7 mouse cellular contexts compared by ENCODE assay signal in the genomic region with DNA sequence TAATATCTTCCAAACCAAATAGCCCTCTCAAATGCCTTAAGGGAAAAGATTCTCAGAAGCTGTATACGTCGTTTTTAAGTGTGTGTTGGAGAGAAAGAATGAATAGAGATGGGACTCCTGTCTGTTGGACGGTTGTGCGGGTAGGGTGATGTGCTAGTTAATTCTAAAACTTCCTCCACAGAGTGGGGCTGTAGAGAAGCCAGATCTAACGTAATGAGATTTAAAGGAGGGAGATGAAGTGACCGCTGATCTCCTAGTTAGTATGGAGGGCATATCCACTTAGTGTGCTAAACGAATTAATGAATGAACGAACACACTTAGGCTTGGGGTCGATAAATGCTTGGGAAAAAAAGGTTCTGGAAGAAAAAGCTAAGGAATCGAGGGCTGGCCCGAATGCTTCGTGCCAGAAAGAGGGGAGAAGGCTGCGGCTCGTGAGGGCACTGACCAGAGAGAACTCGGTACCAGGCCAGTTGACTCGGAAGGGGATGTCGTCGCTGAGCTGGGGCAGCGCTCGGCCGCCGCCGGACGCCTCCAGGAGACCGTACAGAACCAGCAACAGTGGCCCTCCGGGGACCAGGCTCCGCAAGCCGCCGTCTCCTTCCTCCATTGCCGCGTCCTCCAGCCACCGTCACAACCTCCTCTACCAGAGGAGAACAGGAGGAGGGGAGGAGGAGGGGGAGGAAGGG. TPM values are rescaled to one million over a fixed set of nuclear protein-coding genes. Genes with fewer than 3 reads are reported as not detected.
DNase-seq lines count a peak whose midpoint lies in the region; ATAC-seq lines count a peak whose summit lies in the region.

No protein-coding gene starts in this region.

- 1% methylated on average over 20 of the region's 32 CpGs for WGBS in intestine, embryonic 14.5 days
- WGBS in midbrain, embryonic 10.5 days: 2% methylated on average over 28 of the region's 32 CpGs

- H3K4me2 ChIP-seq in intestine, embryonic 14.5 days (ENCODE audit: low read length): peak overlapping the region; percentile 76

- H3K4me3 ChIP-seq in intestine, embryonic 14.5 days (ENCODE audit: low read depth, low read length): peak overlapping the region; percentile 82
- peak overlapping the region; percentile 85 for H3K4me3 ChIP-seq in midbrain, embryonic 10.5 days

- peaks cover 8% of the 10 kb centered on the region; the same call in 1 of the 2 replicates for H3K9me3 ChIP-seq in intestine, embryonic 14.5 days (ENCODE audit: control insufficient read depth, low read length)
- H3K9me3 ChIP-seq in midbrain, embryonic 10.5 days (replicated peaks): peaks cover 18% of the 10 kb centered on the region

- peak; percentile 89 for ATAC-seq in intestine, embryonic 14.5 days (replicated peaks; ENCODE audit: low FRiP score, low TSS enrichment, low read depth)

- peak overlapping the region; percentile 71 for H3K27ac ChIP-seq in intestine, embryonic 14.5 days (ENCODE audit: low read depth)
- H3K27ac ChIP-seq in midbrain, embryonic 10.5 days (replicated peaks): peak overlapping the region; percentile 94

- intact Hi-C loops in gastrocnemius, postnatal 14 days (cut with DNase I; ENCODE audit: low total_unique reads): no loop called here
- intact Hi-C loops in left cerebral cortex, postnatal 36 days (cut with DNase I): loop anchor here (2.0 kb wide), 1 partner anchor 33 kb away; a partner anchor contains a TSS

- DNase-seq in adrenal gland, adult 8-10 months: peak; percentile 33
- DNase-seq in embryo, embryonic 10 days (ENCODE audit: low spot score): peak; percentile 63
- peak; percentile 38 for DNase-seq in gastrocnemius, postnatal 14 days
- DNase-seq in intestine, embryonic 14.5 days (ENCODE audit: low spot score): peak; percentile 86
- peak; percentile 30 for DNase-seq in left cerebral cortex, postnatal 36 days (ENCODE audit: low spot score in 2 of 2)
- peak; percentile 73 for DNase-seq in midbrain, embryonic 10.5 days (ENCODE audit: low spot score)
- DNase-seq in right cerebral cortex, postnatal 4 days: peak; percentile 35

- H3K36me3 ChIP-seq in intestine, embryonic 14.5 days (ENCODE audit: control insufficient read depth, insufficient read depth, low read length): peaks cover 35% of the 10 kb centered on the region
- peaks cover 59% of the 10 kb centered on the region for H3K36me3 ChIP-seq in midbrain, embryonic 10.5 days

- peak overlapping the region; percentile 75 for H3K9ac ChIP-seq in intestine, embryonic 14.5 days (ENCODE audit: low read length)

- no peaks in the 10 kb centered on the region for H3K27me3 ChIP-seq in intestine, embryonic 14.5 days (replicated peaks; ENCODE audit: control insufficient read depth, insufficient read depth, low read length)
- no peaks in the 10 kb centered on the region for H3K27me3 ChIP-seq in midbrain, embryonic 10.5 days (ENCODE audit: low read depth, poor library complexity, severe bottlenecking)

- peaks cover 7% of the 10 kb centered on the region for H3K4me1 ChIP-seq in intestine, embryonic 14.5 days (replicated peaks; ENCODE audit: control insufficient read depth, insufficient read depth, low read length)
- peaks cover 17% of the 10 kb centered on the region for H3K4me1 ChIP-seq in midbrain, embryonic 10.5 days

RNA-seq across cellular contexts. Expression of a gene that starts 0.5 kb away (rescaled TPM):
- 10 to 100 TPM; 79.4 to 90.7 (median 82.3) TPM for total RNA-seq in adrenal gland, adult 8-10 months (2022)
- 10 to 100 TPM; 29.3 to 34.8 TPM for total RNA-seq in gastrocnemius, postnatal 14 days (2021)
- polyA plus RNA-seq in intestine, embryonic 14.5 days (2014; fragmentation: Nextera tagmentation; extraction: Ambion mirVana): 12.4 and 13.4 TPM in 2 replicates
- 10 to 100 TPM; 62.5 to 62.6 TPM for total RNA-seq in left cerebral cortex, postnatal 36 days (2021)
- 8.1 and 9.0 TPM in 2 replicates for polyA plus RNA-seq in midbrain, embryonic 10.5 days (2016; fragmentation: Nextera tagmentation; extraction: Ambion mirVana)

RNA-seq across cellular contexts. Expression of a gene that starts 32.5 kb away (rescaled TPM):
- total RNA-seq in adrenal gland, adult 8-10 months (2022): 10 to 100 TPM in 3 of 4 experiments, 1 to 10 TPM in 1; 8.8 to 13.6 (median 12.7) TPM
- total RNA-seq in gastrocnemius, postnatal 14 days (2021): 10 to 100 TPM; 12.3 to 15.2 TPM
- 11.6 and 13.5 TPM in 2 replicates for polyA plus RNA-seq in intestine, embryonic 14.5 days (2014; fragmentation: Nextera tagmentation; extraction: Ambion mirVana)
- total RNA-seq in left cerebral cortex, postnatal 36 days (2021): 10 to 100 TPM; 13.0 to 15.3 TPM
- polyA plus RNA-seq in midbrain, embryonic 10.5 days (2016; fragmentation: Nextera tagmentation; extraction: Ambion mirVana): 10.6 and 10.8 TPM in 2 replicates

Comparison
In these comparisons a context has a peak if more than half of its experiments do, and no peak if none do; other contexts are left out.
1. Peak in every context shown above with its lines: DNase-seq, ATAC-seq, H3K4me3 ChIP-seq and H3K27ac ChIP-seq.
2. DNase-seq: peak in every context shown above with its lines; median percentile 86 in intestine, embryonic 14.5 days; 73 in midbrain, embryonic 10.5 days; 63 in embryo, embryonic 10 days; 38 in gastrocnemius, postnatal 14 days; 35 in right cerebral cortex, postnatal 4 days; 33 in adrenal gland, adult 8-10 months; 30 in left cerebral cortex, postnatal 36 days.